Mouse (Mus musculus): ENCODE data around the gene Phlpp2.

DNA sequence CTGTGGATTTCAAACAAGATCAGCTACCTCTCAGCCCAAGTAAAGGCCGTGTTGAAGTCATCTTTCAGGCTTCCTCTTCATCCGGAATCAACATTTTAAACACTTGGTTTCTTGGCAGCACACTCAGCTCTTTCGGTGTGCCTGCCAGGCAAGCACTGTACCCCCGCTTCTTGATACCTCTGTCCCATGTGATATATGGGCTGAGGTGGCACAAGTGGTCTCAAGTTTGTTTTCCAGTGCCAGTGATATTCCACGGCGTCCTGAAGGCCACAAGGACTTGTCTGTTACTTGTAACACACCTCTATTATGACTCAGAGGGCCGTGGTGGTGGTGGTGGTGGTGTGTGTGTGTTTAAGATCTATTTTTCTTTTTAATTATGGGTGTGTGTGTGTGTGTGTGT lies 77.4 kb downstream of the Phlpp2 start:
- TF ChIP-seq GATA1 (IDR thresholded peaks at IDR 0.05; ENCODE audit: low read length) (no peak), TAL1 (IDR thresholded peaks at IDR 0.05; ENCODE audit: low read length) (no peak)
